Mouse (Mus musculus): Measurements from ENCODE around the gene Arvcf.

The Arvcf gene

GRCm38 (mm10) chr16:18387704-18388582 is 40.0 kb downstream of the Arvcf start:
- DNase-seq (ENCODE audit: extremely low read depth, low read depth, low spot score) = no peak

- peak; percentile 50 for DNase-seq (ENCODE audit: extremely low read depth, low read depth, low spot score)
These were observed 40.8 kb downstream of the Arvcf start for GRCm38 (mm10) chr16:18388583-18389435.

GRCm38 (mm10) chr16:18390399-18390798 is 42.4 kb downstream of the Arvcf start:
- DNase-seq (ENCODE audit: extremely low read depth, low read depth, low spot score) = no peak

GRCm38 (mm10) chr16:18391127-18391526 is 43.1 kb downstream of the Arvcf start:
- no peak for DNase-seq (ENCODE audit: extremely low read depth, low read depth, low spot score)

- DNase-seq (ENCODE audit: extremely low read depth, low read depth, low spot score) = no peak
These were observed 43.7 kb downstream of the Arvcf start for GRCm38 (mm10) chr16:18391728-18392127.

GRCm38 (mm10) chr16:18392469-18393426 is 44.8 kb downstream of the Arvcf start:
- no peak for DNase-seq (ENCODE audit: extremely low read depth, low read depth, low spot score)

- no peak for DNase-seq (ENCODE audit: extremely low read depth, low read depth, low spot score)
These were observed 45.6 kb downstream of the Arvcf start for GRCm38 (mm10) chr16:18393595-18393994.

- no peak for DNase-seq (ENCODE audit: extremely low read depth, low read depth, low spot score)
These were observed 46.1 kb downstream of the Arvcf start for GRCm38 (mm10) chr16:18394056-18394455.

GRCm38 (mm10) chr16:18394777-18395619 is 47.0 kb downstream of the Arvcf start:
- no peak for DNase-seq (ENCODE audit: extremely low read depth, low read depth, low spot score)

GRCm38 (mm10) chr16:18395620-18396036 is 47.6 kb downstream of the Arvcf start:
- no peak for DNase-seq (ENCODE audit: extremely low read depth, low read depth, low spot score)

GRCm38 (mm10) chr16:18396201-18396600 is 48.2 kb downstream of the Arvcf start:
- DNase-seq (ENCODE audit: extremely low read depth, low read depth, low spot score) = peak; percentile 58

- no peak for DNase-seq (ENCODE audit: extremely low read depth, low read depth, low spot score)
These were observed 49.0 kb downstream of the Arvcf start for GRCm38 (mm10) chr16:18396791-18397621.

GRCm38 (mm10) chr16:18400028-18400427 is 52.0 kb downstream of the Arvcf start:
- no peak for DNase-seq (ENCODE audit: extremely low read depth, low read depth, low spot score)

- DNase-seq (ENCODE audit: extremely low read depth, low read depth, low spot score) = no peak
These were observed 52.7 kb downstream of the Arvcf start for GRCm38 (mm10) chr16:18400472-18401216.

GRCm38 (mm10) chr16:18403285-18403684 is 55.3 kb downstream of the Arvcf start:
- DNase-seq (ENCODE audit: extremely low read depth, low read depth, low spot score) = no peak

GRCm38 (mm10) chr16:18405091-18405854 is 57.3 kb downstream of the Arvcf start:
- DNase-seq (ENCODE audit: extremely low read depth, low read depth, low spot score) = no peak

GRCm38 (mm10) chr16:18405876-18406275 is 57.9 kb downstream of the Arvcf start:
- DNase-seq (ENCODE audit: extremely low read depth, low read depth, low spot score) = no peak

Data from fat pad, adult 2 months (tissue).